Mouse (Mus musculus) induced T-regulatory cell, adult 2 months (primary cell): Measurements from ENCODE around the gene R3hdm4.
A peak's percentile ranks its signal among the peaks of the same experiment; 100 is the strongest.

Experiments
- DNase-seq: peaks from one replicate; pipeline ENCODE4 v3.0.0-alpha.2; 2012; ENCODE audit warnings: low read depth

Gene R3hdm4

DNA sequence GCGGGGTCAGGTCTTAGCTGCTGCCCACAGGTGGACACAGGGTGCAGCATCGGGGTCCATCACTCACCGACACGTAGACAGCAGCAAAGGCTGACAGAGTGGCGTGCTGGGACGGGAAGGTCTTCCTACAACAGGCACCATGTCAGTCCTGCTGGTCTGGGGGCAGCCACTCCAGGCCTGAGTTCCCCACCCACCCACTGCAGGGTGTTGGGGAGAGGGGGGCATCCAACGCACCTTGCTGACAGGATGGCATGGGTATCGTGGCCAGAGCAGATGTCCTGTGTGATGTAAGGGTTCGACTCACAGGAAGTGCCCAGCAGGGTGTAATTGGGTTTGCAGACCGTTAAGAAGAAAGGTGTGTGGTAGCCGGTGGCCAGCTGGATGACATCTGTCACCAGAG lies 54.4 kb downstream of the R3hdm4 start:
- no peak for DNase-seq

GRCm38 (mm10) chr10:79865801-79866295 lies 55.2 kb downstream of the R3hdm4 start:
- DNase-seq = no peak

DNA sequence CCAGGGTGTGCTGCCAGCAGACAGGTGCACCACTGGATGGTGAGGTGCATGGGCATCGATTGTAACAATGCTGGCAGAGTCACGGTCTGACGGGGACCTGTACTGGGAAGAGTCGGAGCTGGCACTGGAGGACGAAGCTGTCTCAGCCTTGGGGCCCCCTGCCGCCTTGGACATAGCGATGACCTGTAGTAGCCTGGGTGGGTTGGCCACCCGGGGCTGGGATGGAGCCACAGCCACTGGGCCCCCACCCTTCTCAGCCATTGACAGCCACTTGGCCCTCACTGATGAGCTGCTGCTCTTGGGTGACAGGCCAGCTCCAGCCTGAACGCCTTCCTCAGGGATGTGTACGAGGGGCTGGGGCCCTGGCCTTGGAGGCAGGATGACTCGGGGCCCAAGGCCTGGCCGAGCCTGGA lies 55.8 kb downstream of the R3hdm4 start:
- no peak for DNase-seq

DNA sequence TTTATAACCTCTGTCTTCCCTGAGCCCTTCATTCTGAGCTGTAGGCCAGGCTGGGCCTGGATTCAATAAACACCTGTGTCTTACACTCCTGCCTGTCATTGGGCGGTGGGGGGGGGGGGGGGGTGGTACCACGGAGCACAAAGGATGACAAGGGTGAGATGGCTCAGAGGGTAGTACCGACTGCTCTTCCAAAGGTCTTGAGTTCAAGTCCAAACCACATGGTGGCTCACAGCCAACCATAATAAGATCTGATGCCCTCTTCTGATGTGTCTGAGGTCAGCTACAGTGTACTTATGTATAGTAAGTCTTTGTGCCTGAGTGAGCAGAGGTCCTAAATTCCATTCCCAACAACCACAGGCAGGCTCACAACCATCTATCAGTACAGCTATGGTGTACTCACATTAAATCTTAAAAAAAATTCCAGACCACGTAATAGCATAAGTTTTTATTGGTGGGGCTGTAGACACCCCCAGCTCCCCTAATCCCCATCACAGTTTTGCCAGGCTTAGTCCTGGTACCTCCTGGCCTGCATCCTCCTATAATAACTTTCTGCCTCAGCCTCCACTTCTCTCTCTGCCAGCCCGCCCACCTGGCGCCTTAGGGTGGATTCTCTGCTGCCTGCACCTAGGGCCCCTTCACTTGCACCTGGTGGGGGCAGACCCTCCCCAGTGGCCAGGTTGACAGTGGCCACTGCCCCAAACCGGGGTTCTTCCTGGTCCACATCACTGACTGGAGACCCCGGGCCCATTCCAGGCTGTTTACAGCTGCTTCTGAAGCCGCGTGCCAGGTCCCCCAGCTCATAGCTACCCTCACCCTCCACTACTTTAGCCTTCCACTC lies 56.4 kb downstream of the R3hdm4 start:
- peak; percentile 35 for DNase-seq

GRCm38 (mm10) chr10:79862925-79863324 lies 58.1 kb downstream of the R3hdm4 start:
- DNase-seq = peak; percentile 17

DNA sequence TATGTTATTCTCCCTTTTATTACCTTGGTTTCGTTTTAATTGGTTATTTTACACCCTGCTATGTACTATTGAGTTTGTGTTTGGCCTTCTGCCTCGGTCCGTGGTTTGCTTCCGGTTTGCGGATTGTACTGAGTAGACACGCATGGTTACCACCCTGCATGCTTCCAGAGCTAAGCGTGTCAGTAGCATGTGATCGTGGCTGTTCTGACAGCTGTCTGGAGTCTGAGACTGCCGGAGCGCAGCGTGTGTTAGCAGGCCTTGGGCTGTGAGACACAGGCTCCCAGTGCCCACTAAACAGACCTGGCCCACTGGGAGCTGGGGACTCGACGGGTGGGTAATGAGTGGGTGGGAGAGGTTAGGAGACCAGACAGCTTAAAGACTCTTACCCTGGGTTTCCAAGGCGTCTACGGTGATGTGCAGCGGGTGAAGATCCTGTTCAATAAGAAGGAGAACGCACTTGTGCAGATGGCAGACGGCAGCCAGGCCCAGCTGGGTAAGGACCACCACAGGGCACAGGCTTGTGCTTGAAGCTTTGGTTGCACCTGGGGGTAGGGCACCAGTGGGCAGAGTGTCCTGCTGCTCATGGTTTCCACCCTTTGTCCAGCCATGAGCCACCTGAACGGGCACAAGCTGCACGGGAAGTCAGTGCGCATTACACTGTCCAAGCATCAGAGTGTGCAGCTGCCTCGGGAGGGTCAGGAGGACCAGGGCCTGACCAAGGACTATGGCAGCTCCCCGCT lies 58.8 kb downstream of the R3hdm4 start:
- DNase-seq = peak; percentile 16

- no peak for DNase-seq
Observed at GRCm38 (mm10) chr10:79861230-79862048, 59.6 kb downstream of the R3hdm4 start.

DNA sequence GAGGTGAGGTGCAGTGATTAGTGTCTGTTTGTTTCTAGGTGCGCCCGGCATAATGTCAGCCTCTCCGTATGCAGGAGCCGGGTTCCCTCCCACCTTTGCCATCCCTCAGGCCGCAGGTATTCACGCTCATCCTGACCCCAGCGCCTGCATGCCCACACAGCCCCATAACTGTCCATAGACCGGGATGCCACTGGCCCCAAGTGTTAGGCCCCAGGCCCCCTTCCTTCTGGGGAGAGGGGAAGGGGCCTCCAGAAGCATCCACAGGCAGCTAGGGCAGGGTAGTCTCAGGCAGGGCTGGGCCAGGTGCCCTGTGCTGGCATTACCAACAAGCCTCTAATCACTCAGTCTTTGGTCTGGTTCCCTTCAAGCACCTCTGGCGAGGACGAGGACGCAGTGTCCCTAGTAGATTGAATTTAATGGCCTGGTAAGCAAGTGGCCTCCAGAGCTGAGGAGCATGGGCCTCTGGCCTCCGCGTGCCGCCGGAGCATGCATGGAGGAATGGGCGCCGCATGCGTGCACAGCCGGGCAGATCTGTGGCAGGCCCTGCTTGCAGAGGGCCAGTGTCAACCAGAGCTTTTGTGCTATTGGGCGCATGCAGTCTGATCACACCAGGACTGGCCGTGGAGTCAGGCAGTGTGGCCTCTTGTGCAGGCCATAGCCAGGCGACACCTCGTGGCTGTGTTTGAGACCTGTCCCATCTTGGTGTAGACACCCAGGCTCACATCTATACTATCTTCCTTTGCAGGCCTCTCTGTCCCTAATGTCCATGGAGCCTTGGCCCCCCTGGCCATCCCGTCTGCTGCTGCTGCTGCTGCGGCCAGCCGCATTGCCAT lies 60.7 kb downstream of the R3hdm4 start:
- no peak for DNase-seq
